Mouse (Mus musculus) right cerebral cortex, adult 18-20 months (tissue): ENCODE results near the gene Prune1.

Source experiments
- DNase-seq: peaks from one replicate; pipeline ENCODE4 v3.0.0; 2022; ENCODE audit warnings: mixed read lengths

Prune1 gene

DNA sequence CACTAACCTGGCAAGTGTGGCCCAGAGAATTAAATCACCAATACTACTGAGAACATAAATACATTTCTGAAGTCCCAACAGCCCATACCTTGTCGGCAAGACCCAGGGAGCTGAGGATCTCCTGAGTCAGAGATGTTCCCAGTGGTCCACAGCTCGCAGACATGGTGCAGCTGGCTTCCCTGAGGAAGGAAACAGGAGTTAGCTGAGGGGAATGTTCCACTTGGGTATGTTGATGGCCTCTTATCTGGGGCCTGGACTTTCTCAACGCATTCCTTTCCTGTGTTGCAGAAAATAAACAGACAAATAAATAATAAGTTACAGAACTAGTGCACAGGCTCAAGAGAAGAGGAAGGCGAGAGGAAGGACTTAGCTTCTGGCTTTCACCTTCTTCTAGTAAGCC lies 24.4 kb upstream of the Prune1 start:
- no peak for DNase-seq

DNA sequence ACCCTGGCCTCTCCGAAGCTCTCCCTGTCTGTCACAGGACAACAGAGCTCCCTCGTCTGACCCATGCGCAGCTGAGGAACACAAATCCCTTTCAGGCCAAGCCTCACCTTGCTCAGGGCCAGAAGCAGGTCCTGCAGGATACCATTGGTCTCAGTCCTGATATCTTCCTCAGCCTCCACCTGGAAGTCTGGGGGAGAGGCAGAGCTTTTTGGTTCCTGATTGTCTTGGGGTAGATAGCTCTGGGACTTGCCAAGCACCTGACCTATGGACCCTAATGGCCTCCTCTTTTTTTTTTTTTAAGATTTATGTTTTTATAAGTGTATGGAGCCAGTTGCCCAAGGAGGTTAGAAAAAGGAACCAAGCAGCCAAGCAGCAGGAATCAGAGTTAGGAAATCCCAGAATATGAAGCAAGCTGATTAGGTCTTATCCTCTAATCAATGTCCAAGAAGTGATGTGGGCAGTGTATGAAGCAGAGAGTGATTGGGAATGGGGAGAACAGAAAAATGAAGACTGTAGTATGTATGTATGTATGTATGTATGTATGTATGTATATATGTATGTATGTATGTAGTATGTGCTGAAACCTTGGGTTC lies 19.4 kb upstream of the Prune1 start:
- no peak for DNase-seq

DNA sequence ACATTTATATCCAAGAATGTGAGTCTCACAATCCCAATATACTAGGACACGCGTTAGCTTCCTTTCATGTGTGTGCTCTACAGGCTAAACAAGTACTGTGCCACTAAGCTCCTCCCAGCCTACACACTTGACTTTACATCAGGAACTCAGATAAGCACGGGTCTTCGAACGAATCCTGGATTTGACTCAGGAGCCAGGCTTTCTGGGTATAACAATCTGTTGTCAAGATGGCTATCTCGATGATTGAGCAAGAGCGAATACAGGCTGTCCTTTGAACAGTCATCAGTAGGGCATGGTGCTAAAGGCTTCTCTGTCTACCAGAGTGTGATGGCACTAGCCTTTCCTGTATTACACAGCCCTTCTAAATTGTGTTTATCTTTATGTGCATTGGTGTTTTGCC lies 16.1 kb upstream of the Prune1 start:
- no peak for DNase-seq

DNA sequence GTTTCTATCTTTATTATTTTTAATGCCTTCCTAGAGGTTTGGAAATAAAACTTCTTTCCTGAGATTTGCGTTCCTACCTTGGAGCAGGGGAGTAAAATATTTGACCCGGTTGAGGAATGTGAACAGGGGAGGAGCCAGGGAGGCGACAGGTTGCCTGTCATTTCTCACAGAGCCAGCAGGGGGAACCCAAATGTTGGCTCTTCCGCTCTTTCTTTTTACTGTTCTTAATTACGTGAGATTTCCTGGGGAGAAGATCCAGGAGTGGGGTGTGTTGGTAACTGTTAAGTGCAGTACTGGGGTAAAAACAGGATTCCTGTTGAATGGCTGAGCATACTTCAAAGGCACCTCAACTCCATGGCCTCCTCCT lies 14.2 kb upstream of the Prune1 start:
- DNase-seq: no peak

DNA sequence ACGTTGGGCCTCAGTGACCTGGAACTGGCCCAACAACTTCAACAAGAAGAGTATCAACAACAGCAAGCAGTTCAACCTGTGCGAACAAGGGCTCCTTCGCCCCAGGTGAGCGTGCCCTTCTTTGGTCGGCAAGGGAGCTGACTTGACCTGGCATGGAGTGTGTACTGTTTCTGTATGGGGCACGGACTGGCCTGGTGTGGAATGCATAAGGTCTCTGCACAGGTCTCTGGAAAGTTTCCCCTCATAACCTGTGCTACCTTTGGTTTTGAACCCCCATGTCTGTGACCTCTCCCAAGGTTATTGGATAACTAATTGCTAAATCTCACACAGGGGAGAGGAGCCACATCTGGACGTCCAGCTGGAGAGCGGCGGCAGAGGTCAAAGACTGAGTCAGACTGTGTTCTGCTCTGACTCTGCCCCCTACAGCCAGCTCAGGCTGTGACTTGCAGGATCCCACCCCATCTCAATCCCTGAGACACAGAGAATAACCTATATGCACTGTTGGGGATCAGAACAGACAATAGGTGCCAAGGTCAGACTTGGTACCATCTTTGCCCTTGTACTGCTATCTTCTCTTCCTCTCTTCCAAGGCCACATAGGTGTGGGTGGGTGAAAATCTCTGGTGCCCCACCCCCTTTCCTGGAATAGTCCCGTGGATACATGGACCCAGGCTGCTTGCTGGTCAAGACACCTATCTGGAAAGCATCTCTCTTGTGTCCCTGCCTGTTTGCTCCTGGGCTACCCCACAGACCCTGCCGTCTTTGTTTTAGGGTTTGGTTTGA lies 13.6 kb upstream of the Prune1 start:
- DNase-seq: no peak

DNA sequence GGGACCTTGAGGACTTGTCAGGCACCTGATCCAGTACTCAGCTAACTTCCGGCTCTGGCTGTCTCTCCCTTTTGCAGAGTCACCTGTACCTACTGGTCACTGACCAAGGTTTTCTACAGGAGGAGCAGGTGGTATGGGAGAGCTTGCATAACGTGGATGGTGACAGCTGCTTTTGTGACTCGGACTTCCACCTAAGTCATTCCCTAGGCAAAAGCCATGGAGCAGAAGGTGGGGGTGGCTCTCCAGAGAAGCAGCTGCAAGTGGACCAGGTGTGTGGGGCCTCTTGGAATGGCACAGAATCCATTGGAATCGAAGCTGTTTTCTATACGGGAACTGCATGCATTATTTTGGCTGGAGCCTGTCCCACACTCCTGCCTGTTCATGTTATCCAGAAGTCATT lies 12.8 kb upstream of the Prune1 start:
- DNase-seq: no peak

DNA sequence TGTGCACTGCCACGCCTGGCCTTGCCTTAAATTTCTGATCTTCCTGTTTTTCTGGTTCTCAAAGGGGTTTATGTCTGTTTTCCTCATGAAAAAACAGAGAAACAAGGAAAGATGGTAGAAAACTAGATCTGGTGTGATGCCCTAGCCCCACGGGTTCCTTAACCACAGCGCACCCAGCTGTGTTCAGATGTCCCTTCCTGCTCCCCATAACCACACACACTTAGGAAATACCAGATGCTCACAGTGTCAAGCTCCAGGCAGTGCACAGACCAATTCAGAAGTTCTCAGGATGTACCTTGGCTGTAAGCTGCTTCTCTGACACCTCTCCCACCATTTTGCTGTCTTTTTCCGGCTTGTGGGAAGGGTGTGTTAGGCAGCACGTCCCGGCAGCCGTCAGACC lies 12.4 kb upstream of the Prune1 start:
- DNase-seq: no peak

DNA sequence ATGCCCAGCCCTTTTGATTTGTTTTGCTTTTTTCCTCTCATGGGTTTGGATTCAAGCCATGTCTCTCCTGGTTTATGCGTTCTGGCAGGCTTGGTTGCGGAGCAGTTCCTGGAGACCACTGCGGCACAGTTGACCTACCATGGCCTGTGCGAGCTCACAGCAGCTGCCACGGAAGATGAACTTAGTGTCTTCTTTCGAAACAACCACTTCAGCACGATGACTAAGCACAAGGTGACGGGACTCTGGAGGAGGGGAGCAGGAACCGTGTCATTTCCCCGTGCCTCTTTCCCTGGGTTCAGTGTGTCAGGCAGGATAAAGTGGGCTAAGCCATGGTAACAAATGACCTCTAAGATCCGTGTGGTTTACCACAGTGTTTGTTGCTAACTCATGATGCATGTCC lies 11.7 kb upstream of the Prune1 start:
- DNase-seq: no peak

DNA sequence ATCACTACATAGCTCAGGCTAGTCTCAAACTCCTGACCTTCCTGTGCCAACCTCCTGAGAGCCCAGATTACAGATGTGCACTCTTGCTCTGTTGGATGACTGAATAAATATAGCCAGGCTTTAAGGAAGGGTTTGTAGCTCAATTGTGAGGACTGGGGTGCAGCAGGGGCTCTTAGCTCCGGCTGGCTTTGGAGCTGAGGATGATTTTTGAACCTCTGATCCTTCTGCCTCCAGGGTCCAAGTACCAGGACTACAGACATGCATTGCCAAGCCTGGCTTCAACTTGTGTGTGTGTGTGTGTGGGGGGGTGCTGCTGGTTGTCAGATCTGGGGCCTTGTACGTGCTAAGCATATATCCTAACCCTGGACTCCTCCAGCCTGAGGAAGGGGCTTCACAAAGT lies 11.0 kb upstream of the Prune1 start:
- DNase-seq: no peak

DNA sequence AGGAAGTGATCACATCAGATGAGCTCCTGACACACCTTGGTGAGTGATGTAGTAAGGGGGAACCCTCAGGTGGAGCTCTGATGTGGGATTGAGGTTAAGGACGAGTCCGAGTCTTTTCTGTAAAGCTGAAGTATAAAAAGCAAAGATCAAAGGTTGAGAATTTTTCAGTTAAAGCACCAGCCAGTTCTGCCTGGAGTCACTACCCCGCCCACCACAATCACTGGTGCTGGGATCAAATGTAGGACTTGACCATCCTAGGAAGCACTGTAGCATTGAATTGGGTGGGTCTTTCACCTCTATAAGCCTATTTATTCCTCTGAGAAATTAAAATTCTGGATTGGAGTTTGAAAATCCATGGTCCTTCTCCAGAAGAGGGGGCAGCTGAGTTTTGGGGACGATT lies 9.2 kb upstream of the Prune1 start:
- DNase-seq: no peak

DNA sequence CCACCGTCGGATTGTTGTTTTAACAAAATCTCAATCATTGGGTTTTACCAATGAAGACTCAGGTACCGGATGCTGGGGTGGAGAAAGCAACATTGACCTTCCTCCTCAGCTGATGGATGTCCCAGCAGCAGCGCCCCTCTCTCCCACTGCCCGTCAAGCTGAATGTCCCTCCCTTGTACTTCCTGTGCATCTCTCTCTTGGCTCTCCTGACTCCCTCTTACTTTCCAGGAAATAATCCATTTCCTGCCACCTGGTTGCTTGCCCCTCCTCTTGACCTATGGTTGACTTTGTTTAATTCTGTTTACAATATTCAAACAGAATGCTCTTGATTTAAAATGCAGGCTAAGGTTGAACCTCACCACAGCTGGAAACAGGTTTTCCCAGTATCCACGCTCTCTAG lies 8.3 kb upstream of the Prune1 start:
- no peak for DNase-seq

DNA sequence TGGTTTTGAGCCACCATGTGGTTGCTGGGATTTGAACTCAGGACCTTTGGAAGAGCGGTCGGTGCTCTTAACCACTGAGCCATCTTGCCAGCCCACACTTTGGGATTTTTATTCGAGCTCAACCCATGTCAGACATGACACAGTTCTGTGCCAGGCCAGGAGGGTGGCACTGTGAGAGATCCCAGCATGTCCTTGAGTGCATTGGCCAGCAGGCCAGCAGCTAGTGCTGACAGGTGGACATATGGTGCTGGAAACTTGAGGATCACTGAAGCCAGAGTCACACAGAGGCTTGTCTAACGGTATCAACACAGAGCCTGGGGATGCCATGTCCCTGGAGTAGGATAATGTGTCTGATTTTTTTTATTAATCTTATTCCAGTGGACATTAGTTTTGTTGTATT lies 7.5 kb upstream of the Prune1 start:
- no peak for DNase-seq

DNA sequence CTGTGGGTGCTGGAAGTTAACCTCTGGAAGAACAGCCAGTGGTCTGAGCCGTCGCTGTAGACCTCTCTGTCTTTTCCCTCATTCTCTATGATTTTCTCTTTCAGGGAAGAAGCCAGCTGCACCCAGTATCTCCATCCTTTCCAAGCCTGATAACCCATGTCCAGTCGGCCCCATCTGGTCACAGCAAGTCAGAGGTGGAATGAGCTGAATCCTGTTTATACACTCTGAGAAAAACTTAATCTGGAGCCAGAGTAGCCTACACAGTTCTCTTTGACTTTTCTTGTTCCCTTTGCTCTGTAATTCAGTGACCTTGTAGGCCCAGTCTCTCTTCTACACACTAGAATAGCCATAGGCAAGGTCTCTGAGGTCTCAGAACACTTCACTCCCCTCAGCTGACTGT lies 5.7 kb upstream of the Prune1 start:
- no peak for DNase-seq

DNA sequence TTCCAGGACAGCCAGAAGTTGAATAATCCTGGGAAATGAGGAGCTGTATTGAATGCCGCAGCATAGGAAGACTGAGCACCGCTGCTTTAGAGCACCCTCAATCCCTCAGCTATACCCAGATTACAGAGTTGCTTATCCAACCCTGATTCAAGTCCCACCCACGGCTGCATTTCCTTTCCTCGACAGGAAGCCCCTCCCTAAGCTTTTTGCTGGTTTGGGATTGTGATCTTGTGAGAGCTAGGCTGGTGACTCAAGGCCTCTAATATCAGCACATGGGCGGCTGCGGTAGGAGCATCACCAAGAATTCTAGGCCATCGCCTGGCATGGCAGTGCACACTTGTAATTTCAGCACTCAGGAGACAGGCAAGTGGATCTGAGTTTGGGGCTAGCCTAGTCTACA lies 4.6 kb upstream of the Prune1 start:
- DNase-seq: no peak

DNA sequence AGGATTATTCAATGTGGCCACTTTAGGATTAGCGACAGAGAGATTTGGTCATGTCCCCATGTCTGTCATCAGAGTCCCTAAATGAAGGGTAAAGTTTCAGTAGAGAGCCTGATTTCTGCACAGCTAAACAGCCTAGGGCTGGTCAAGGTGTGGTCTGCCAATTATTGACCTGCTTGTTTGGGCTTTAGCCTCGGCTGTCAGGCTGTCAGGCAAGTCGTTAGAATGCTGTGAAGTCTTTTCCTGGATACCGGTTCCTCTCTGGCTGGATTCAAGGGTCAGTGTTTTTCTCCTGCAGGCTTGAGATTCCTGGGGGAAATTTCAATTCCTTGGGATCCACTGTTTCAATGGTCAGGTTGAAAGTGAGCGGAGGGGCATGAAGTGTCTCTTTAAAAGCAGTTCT lies 4.1 kb upstream of the Prune1 start:
- no peak for DNase-seq

DNA sequence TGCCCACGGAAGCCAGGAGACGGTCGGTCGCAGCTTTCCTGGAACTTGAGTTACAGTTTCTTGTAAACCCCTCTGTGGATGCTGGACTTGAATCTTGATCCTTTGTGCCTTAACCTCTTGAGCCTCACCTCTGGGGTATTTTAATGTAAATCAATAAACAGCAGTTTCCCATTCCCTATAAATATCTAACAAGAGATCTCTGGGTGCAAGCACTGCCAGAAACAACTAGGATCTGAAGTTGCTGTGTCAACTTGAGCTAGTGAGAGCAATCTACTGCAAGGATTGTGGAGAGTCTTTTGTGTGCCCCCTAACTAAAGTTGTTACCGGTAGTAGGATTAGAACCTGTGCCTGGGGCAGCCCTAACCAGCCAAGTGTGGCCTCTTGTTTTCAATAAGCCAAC lies 3.5 kb upstream of the Prune1 start:
- no peak for DNase-seq

DNA sequence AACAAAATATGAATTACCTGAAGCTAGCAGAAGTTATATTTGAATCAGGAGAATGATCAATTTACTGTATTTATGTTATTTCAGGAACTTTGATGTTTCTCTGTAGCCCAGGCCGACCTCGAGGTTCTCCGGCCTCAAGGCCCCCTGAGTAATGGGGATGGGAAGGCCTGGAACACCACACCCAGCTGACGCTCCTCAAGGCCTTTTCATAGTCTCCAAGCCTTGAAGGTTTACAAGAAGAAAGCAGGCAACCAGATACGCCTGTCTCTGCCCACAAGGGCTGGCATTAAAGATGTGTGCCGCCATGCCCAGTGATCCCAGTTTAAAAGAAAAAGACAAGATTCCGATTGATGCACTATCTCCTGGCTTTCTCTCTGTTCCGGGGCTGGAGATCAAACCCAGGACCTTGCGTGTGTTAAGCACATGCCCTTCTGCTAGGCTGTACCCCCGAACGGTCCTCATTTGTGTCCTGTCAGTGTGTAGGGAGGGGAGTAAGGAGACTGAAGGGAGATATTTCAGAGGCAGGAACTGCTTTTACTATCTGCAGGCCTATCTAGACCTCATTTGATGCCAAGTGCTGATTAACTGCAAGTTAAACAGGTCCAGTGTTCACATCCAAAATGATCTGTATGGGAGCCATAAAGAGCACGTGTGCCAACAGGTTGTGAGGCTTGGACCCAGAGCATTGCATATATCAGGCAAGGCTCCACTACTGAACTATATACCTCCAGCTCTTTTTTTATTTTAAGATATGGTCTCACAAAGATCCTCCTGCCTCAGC lies 2.8 kb upstream of the Prune1 start:
- DNase-seq: no peak

DNA sequence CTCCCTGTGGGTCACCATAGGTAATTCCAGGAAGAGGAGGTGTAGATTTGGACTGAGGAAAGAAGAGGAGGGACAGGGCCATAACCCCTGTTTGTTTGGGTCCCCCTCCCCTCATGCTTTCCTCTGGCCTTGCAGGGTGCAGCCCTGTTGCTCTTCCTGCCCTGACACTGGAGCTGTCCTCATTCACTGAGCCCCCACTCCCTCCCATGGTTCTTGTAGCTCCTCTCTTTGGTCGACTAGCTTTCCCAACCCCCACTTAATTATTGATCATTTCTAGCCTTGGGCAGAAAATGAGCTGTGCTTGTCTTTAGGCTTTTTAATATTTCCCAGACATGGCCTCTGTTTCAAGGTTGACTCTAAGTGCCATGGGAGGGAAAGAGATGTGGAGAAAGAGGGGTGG lies 2.2 kb upstream of the Prune1 start:
- DNase-seq: no peak

DNA sequence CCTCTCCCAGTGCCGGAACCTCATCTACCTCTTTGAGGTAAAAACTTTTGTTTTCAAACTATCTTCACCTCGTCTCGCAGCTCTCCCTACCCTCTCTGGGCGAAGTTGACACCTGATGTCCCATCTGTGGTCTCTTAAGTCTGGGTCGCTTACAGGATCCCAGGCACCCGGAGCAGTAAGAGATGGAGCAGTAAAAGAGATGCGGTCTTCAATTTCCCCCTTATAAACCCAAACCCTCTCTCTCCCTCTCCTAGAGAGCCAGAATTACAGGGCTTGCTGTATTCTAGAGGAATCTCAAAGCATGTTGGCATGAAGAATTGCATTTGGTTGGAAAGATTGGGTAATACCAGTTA lies 1.7 kb upstream of the Prune1 start:
- DNase-seq: no peak

DNA sequence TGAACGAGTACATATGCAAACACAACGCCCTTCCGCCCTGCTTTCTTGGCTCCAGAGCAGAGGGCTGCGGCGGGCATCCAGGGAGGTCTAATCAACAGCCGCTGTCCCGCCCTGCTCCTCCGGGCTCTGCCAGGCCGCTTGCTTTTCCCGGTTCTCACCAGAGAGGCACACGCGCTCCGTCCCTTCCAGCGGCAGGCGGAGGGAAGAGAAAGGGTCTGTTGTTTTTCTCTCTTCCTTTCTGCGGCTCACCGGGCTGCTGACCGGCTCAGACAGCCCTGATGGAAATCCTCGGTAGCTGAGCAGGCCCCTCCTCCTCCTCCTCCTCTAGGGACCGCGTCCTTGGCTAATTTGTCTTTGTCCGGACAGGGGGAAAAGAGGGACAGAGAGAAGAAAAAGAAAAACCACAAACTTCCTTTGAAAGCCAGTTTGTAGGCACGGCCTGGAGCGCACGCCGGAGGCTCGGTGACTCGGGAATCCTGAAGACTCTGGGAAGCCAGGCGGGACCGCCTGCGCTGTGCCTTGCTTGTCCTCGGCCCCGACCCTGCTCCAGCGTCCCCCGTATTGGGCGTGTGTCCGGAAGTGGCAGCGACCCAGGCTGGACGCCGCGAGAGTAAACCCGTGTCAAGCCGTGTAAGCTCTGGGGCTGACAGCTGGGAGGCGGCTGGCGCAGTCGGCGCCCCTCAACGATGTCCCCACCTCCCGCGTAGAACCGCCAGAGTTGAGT lies 1.2 kb upstream of the Prune1 start:
- peak; percentile 74 for DNase-seq

DNA sequence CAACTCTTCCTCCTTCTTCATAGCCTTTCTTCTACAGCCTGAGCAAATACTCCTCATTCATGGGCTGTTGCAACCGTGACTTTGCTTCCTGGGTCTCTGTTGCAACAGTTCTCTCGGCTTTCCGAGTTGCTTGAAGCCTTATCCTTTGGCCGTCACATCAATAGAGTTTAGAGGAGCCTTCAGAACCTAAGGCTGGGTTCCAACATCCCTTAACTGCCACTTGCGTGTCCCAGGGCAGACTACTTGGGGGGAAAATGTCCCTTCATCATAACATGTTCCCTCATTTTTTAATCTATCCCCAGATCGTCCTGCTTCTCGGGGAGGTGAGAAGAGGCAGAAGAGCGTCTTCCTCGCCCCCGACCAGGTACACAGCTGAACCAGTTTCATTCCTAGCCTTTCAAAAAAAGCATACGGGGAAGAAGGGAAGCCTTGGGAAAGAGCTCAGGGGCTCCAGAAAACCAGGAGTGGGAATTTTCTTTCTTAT lies 547 bp upstream of the Prune1 start:
- no peak for DNase-seq

DNA sequence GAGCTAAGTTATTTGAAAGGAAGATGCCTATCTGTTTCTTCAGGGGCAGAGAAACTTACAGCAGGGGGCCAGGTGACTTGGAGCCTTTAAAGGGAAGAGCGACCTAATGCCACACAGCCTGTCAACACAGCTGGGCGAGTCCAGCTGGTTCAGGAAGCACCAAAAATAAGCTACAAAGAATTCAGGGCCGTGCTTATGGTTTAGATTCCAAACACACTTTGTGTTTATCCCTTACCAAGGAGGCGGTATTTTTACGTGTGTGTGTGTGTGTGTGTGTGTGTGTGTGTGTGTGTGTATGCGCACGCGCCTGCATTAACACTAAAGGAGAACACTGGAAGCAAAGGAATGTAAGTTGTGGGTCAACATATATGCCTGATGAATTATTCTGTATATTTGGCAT lies 1.1 kb downstream of the Prune1 start:
- DNase-seq: no peak

DNA sequence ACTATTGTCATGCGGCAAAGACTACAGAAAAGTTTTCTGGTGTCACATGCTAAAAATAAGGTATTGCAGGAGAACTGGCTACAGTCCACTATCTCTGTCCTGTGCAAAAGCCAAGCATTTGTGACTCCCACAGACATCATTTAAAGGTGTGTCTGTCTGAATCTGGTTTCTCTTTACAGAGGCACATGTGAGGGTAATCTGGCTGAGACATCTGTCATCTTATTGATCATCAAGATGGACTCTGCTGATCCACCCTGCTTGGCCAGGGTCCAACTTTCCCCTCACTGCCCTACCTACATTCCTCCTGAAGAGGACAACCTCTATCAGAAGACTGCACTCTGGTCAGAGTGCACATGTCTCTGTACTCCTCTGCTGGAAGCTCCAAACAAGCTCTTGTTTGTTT lies 4.7 kb downstream of the Prune1 start:
- DNase-seq: no peak
